Mouse (Mus musculus) left cerebral cortex, postnatal 25 days (tissue): Measurements from ENCODE around the gene Dync1i1. TPM values are rescaled to one million over a fixed set of nuclear protein-coding genes. Genes with fewer than 3 reads are reported as not detected.

Experiments
- DNase-seq, 2 experiments: peaks; one replicate each; pipeline ENCODE4 v3.0.0; 2022; ENCODE audit warnings: low spot score in 2 of 2, mixed read lengths in 1 of 2
- intact Hi-C: fragments of 180-260 bp; cut with DNase I; formaldehyde crosslinking; loops from one replicate; pipeline ENCODE4 v1.15.1; 2025
- total RNA-seq, 2 experiments: library from RNA; stranded (reverse); gene quantifications; 2 replicates each; pipeline ENCODE4 v1.2.3; 2021

Dync1i1 gene
- total RNA-seq, 2 experiments from 2014 or later: 127 to 134 TPM

DNA sequence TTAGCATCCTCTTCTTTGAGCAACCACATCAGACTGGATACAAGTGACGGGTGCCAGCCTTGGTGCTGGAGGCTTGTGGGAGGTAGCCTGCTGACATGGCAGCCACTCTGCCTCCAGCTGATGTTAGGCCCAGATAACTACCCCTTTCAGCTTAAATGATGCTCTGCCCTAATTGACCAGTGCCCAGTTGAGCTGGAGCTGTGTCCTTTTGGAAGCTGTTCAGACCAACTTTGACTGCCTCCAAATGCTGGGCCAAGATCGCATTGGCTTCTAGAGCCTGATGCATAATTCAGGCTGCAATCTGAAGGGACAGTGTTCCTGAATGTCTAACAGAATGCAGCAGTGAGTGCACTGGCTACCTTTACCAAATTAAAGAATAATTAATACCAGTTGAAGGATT is 107.4 kb downstream of the Dync1i1 start:
- peak in 1 of 2 experiments; percentile 39 for DNase-seq

DNA sequence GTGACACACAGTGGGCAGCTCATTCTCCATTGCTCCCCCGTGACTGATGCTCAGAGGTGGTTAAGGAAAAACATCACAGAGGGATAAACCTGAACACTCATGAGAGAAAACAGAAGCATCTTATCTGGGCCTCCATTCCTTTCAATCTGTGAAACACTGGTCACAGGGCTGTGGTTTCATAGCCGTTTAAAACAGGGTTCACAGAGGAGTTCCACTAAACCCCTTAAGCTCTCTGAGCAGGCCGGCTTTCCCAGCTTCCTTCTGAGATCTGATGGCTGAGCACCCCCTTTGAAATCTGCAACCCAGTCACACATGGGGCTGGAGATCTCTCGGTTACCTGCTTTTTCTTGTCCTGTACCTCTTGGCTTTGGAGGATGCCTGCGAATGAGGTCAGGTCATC is 117.0 kb downstream of the Dync1i1 start:
- intact Hi-C loops: no loop called here
- no peak for DNase-seq

More for the DNA sequence above, 107.4 kb downstream of the Dync1i1 start:
- intact Hi-C loops: no loop called here

DNA sequence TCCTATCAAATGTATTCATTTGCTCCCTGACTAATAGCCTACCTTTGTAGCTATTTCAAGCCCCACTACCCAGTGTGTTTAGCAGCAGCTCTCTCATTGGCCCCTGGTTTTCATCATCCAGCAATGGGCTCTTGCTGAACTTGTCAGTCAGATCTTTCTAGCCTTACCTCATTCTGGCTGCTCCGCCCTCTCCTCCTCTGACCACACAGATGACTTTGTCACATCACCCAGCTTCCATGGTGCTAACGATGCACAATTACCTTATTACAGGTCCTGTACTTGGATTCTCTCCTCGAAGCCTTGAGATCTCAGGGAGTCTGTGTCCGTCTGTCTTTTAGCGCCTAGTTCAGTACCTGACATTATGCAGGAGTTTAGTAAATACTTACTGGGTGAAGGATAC is 120.7 kb downstream of the Dync1i1 start:
- intact Hi-C loops: no loop called here
- no peak for DNase-seq

DNA sequence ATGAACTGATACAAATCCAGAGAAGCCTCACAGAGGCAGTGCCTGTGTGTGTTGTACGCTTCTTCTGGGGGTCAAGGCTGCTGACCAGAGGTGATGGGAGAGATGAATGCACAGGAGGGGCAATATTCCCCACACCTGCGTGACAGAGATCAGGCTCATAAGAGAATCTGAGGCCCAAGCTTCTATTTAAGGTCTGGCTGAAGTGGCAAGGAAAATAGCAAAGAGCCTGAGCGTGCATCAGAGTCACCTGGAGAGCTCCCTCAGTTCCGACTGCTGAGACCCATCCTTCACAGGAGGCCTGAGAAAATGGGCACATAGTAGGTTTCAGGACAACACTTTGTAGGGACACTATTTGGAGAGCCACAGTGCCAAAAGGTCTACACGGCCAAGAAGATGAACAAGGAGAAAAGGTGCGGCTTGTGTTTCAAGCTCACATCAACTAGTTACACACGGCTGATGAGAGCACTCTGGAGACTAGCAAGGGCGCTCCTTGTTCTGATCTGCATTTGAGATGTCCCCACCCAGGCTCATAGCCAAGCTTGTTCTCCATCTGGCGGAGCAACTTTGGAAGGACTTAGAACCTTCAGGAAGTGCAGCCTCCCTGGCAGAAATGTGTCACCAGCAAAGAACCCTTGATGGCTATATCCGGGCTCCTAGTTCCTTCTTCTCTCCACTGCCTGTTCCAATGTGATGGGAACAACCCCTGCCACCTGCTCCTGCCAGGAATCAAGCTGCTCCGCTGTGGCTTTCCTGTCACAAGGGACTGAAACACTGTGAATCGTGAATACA is 128.8 kb downstream of the Dync1i1 start:
- intact Hi-C loops: no loop called here
- peak in 1 of 2 experiments; percentile 21 for DNase-seq

DNA sequence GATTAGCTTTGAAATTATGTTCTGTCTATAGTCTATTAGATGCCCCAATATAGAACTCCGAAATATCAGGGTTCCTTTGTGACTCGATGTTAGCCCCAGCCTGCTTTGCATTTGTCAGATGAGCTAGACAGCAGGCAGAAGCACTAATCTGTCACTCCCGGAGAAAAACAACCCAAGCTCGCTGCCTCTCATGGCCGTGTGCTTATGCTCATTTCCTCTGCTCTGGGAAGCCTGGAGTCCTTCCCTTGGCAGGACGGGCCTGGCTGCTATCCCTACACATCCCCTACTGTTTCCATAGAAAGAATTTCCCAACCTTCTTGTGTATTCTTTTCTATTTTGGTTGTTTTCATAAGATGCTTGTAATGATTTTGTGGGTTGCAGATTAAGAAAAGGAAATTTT is 130.1 kb downstream of the Dync1i1 start:
- DNase-seq: no peak
- intact Hi-C loops: loop anchor here (5.0 kb wide), 1 partner anchor 1032 kb away; no protein-coding TSS in a partner anchor

DNA sequence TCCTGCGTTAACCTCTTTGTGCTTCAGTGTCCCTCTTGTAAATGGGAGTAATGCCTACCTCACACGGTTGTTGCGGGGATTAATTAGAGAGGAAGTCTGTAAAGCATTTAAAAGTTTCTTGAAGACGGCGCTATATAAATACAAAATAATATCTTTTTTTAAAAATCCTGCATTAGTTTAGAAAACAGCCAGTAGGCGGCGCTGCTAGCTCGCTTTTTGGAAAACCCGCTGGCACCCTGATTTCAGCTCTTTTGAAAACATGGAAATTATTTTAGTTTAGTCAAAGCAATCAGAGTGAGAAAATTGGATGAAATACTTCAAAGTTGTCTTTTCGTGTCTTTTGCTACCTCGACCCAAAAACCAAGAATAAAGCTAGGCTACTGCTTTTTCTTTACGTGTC is 132.9 kb downstream of the Dync1i1 start:
- peak; percentile 42 to 52 for DNase-seq
- intact Hi-C loops: loop anchor here (1.0 to 5.0 kb wide), 2 partner anchors 1029 to 1057 kb away; no protein-coding TSS in a partner anchor

DNA sequence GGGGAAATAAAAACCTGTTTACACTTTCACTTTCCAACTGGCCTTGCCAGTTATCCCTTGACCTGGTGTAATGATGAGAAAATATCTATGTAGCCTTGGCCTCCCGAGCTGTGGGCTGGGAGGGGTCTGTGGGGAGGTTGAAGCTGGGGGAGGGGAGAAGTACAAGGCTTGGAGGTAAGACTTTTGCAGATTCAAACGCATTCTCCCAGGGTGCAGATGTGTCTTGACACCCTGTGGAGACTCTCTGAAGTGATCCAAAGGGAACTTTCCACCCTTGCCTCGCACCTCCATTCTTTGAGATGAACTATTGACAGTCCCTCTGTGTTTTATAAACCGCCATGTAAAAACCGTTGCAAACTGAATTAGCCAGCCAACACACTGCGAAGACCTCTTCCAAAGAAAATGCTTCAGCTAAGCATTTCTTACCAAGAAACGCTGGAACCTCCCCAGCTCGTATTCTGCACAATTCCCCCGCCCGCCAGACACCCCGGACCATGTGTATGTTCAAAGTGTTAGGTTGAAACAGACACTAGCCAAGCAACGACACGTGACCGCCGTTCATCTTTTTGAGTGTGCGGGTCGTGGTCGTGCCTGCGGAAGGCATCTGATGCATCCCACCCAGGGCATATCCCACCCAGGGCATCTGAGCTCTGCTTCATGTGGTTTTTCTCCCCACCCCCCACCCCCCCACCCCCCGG is 133.6 kb downstream of the Dync1i1 start:
- intact Hi-C loops: loop anchor here (1.0 to 5.0 kb wide), 2 partner anchors 1028 to 1056 kb away; no protein-coding TSS in a partner anchor
- peak in 1 of 2 experiments; percentile 14 for DNase-seq

DNA sequence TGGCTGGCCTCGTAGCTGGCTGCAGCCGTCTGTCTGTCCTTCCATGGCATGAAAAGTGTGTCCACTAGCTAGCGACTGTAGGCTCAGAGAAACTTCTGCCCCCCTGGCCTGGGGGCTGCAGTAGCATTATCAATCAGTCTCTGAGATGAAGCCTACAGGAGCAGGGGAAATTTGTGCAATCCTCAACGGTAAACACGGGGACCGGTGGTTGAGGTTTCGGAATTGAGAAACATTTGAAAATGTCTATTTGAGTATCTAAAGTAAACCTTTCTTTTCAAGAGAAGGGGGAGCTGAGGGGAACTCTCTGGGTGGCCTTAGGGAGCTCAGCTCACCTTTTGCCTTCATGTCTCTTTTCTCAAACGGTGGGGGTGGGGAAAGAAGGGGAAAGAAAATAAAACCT is 134.2 kb downstream of the Dync1i1 start:
- DNase-seq: no peak
- intact Hi-C loops: loop anchor here (5.0 kb wide), 1 partner anchor 1028 kb away; no protein-coding TSS in a partner anchor

DNA sequence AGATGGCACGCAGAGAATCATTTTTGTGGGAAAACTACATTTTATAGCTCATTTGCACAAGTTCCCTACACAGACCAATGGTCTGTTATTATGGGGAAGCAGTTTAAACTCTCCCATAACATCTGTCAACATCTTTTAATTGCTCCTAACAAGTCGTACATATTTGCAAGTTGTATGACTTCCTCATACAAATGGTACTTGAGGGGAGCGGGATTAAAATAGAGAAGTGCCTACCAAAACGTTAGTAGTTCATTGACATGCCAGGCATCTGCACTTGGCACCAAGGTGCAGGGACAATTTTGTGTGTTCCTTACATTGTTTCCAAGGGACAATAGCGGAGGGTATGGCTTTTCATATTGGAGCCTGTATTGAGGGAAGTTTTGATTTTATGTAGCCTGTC is 140.7 kb downstream of the Dync1i1 start:
- intact Hi-C loops: no loop called here
- no peak for DNase-seq

DNA sequence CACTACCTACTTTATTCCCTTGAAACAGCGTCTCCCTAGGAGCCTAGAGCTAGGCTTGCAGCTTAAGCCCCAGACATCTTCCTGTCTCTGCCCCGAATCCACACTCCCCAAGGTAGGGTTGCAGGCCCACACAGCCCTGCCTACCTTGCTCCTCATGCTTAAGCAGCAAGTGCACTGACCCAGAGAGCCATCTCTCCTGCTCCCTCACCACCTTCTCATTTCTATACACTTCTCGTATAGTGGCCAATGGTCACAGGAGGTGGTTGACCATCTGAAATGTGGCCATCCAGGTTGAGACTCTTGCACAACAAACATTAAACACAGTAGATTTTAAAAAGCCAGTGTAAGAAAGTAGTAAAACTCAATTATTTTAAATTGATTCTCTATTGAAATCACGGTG is 141.8 kb downstream of the Dync1i1 start:
- DNase-seq: no peak
- intact Hi-C loops: no loop called here

DNA sequence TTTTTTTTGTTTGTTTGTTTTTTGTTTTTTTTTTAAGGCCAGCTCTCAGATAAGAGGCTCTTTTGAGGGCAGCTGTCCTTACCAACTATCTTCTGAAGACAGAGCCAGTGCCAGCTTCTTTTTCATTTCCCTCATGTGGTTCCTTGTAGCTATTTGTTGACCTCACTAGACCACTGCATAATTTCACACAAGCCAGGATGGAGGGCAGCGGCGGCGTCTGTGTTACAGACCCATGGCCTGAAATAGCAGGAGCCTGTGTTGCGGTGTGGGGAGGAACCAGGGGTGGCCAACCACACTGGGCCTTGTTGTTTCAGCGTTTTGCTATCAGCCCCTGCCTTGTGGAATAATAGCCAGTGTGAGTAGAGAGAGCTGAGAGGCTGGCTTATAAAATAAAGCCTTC is 145.6 kb downstream of the Dync1i1 start:
- intact Hi-C loops: no loop called here
- no peak for DNase-seq

DNA sequence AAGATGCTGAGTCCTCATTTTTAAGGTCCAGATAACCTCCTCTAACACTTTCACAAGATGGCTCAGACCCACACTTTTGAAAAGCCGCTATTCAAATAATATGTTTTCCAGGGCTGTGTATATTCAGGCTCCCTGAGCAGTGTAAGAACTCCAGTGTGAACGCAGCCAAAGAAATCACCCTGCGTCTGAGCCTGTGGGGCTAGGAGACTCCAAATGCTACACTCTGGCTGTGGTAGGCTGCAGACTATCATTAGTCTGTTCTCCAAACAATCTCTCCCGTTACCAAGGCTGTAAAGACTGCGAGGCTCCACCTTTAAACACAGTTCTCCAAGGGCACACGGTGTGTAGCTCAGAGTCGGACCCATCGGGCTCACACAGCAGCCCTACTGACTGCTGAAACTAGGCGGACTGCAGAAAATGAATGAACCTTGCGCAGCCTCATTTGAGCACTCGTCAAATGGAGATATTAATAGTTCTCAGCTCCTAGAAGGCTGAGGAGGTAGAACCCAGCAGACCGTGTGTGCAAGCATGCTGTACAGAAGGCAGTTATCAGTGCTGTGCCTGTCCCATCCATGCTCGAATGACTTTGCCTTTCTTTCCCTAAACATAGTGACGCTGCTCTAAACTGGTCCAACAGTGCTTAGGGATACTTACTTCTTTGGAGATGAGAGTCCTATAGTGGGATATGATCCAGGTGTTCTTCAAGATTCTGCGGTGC is 146.3 kb downstream of the Dync1i1 start:
- DNase-seq: no peak
- intact Hi-C loops: no loop called here

DNA sequence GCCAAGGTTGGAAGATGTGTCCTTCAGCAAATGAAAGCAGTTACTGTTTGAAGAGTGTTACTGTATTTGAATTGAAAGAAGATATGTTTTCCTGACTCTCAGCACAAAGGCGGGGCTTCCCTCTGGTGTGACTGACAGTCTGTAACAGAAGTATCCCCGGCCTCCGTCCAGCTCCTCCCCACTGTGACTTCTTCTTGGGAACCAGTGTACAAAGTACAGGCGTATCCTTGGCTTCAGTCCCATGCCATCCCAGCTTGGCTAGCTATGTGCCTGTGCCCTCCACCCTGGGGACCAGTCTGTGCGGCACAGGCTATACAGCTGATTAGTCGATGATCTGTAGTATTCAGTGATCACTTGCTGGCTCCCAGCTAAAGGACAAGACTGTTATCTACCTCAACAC is 163.9 kb downstream of the Dync1i1 start:
- no peak for DNase-seq

DNA sequence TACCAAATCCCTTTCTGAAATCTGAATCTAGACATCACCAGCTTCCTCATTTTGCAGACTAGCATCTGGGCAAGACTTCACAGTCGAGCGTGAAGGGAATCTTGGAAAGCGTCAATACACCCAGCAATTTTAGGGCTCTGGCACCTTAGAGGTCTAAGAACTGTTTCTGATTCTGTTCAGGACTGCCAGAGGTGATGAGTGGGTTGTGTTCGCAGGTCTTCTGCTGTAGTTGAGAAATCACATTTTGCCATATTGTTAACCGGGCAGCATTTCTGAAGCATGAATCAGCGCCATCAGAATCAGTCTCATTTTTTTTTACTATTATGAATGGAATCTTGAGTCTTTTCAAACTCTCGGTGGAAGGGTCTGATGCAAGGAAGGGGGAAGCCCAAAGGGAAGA is 185.9 kb downstream of the Dync1i1 start:
- intact Hi-C loops: no loop called here
- DNase-seq: peak; percentile 30 to 85

More for the DNA sequence above, 163.9 kb downstream of the Dync1i1 start:
- intact Hi-C loops: no loop called here

DNA sequence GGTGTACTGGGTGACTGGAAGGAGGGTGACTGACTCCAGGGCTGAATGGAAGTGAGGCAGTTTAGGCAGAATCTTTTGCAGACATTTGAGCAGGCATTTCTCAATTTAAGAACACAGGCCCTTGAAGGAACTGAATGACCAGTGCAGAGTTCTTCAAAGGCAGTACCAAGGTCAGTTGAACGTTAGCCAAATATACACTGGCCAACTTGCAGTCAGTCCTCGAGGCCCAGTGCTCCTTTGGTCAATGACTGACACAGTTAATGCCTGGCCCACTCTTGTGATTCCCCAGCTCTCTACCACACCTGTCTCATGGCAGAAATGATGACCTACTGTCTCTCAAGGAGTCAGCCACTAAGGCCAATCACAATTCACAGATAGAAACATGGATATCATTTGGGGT is 189.6 kb downstream of the Dync1i1 start:
- DNase-seq: no peak
- intact Hi-C loops: no loop called here

DNA sequence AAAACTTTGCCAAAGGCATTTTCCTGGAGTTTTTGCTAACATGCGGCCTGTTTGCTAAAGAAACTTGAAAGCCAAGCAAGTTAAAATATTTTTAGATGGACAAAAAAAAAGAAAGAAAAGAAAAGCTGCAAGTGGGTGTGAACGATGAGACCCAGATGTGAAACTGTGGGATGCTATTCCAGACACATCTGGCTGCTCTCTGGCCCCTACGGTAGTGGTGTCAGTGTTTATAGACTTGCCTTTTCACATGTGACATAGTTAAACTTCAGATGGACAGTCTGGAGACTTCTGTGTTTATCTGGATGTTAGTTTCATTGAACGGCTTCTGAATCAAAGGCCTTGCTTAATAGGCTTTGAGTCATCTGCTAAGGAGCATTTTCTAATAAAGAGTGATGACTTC is 195.2 kb downstream of the Dync1i1 start:
- intact Hi-C loops: no loop called here
- no peak for DNase-seq

DNA sequence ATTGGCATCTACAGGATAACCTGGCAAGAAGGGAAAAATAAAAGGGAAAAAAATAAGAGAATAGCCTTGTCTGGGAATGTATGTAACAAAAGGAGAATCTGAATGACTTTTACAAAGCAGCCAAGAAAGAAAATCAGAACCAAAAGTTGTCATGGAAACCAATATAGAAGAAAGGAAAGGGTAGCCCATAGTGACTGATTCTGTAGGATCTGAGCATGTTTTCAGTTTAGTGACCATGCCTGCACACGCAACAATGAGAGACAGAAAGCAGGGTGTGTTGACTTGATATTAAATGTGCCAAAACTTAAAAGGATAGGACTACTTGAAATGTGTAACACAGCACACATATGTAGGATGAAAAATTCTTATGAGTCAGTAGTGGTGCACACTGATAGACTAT is 197.2 kb downstream of the Dync1i1 start:
- no peak for DNase-seq
- intact Hi-C loops: no loop called here

DNA sequence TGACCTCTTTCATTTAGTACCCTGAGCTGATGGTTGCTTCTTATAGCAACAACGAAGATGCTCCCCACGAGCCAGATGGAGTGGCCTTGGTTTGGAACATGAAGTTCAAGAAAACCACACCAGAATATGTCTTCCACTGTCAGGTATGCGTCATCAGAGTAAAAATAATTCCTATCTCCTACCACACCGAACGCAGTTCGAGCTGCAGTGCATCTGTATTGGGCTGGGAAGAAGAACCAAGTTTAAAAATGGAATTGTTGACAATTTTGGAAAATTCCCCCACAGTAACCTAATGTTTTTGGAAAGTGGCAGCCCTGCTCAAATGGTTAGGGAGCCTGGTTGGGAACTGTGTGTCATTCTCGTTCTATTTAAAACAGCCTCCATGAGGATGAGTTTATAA is 197.7 kb downstream of the Dync1i1 start:
- intact Hi-C loops: no loop called here
- peak in 1 of 2 experiments; percentile 63 for DNase-seq

DNA sequence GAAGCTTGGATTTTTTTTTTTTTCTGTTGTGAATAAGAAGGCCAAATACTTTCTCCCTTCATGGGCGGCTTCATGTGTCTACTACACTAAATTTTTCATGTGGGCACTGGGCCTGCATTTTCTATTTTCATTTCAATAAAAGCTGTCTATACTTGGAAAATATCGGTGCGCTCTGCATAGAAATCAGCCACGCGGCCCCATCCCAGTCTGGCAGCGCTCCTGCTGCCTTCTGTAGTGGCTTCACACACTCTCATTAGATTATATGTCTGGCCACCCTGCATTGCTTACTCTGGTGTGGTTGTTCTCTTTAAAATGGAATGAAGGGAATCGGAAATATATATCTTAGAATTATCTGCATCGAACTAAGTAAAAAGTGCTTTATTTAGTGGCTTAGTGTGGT is 204.7 kb downstream of the Dync1i1 start:
- intact Hi-C loops: no loop called here
- DNase-seq: peak; percentile 36 to 71
